Mouse (Mus musculus) heart, postnatal 14 days (tissue): ENCODE results near the gene Slc25a10. TPM values are rescaled to one million over a fixed set of nuclear protein-coding genes. Genes with fewer than 3 reads are reported as not detected.
A peak's percentile ranks its signal among the peaks of the same experiment; 100 is the strongest.
"Not testable (repeated sequence)": the region's sequence is repeated elsewhere in the genome, so short reads cannot be mapped to it uniquely, and the experiment has no call there.

Experiments
- DNase-seq, 2 experiments: peaks; one replicate each; pipeline ENCODE4 v3.0.0; 2021 to 2022
- intact Hi-C: fragments of 180-260 bp; cut with DNase I; formaldehyde crosslinking; loops from one replicate; pipeline ENCODE4 v1.15.1; 2025
- total RNA-seq, 2 experiments: library from RNA; stranded (reverse); gene quantifications; 2 replicates each; pipeline ENCODE4 v1.2.3; 2021

The Slc25a10 gene
- total RNA-seq, 2 experiments from 2014 or later, result 14.1 to 15.9 TPM

DNA sequence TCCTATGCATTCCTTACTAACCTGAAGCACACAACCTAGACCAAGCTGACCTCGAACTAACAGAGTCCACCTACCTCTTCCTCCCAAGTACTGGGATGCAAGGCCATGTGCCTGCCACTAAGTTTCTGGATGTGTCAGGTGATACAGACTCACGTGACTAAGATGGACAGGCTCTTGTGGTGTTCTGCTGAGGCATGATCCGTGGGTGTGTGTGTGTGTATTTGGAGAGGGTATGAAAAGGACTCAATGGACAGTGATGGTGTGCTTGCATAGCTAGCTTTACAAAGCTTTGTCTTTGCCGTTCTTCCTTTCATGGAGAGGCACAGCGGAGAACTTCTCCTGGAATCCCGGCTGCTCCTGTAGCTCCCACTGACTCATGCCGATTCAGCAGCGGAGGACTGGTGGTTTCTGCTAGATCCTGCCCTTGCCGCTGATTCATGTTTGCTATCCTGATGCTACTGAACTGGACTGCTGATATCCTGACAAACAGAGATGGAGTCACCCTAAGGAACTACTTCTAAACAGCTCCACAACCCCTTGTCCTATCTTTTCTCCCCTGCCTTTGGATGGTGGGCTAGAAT is 16.7 kb downstream of the Slc25a10 start:
- DNase-seq, result no peak
- intact Hi-C loops, result no loop called here

GRCm38 (mm10) chr11:120509940-120510339 is 18.3 kb downstream of the Slc25a10 start:
- intact Hi-C loops, result loop anchor here (2.0 to 10.0 kb wide), 3 partner anchors 19 to 265 kb away; partner anchors contain the start of genes Cenpx, Lrrc45 and Slc25a10
- no peak for DNase-seq

GRCm38 (mm10) chr11:120510375-120511030 is 18.9 kb downstream of the Slc25a10 start:
- intact Hi-C loops, result loop anchor here (2.0 to 10.0 kb wide), 3 partner anchors 20 to 264 kb away; partner anchors contain the start of genes Cenpx, Lrrc45 and Slc25a10
- no peak for DNase-seq

- intact Hi-C loops, result loop anchor here (5.0 to 10.0 kb wide), 2 partner anchors 199 to 262 kb away; partner anchors contain the start of genes Cenpx and Lrrc45
These were observed 21.3 kb downstream of the Slc25a10 start for GRCm38 (mm10) chr11:120512790-120513453.

GRCm38 (mm10) chr11:120514262-120514661 is 22.6 kb downstream of the Slc25a10 start:
- intact Hi-C loops, result loop anchor here (1.0 to 10.0 kb wide), 4 partner anchors 65 to 261 kb away; partner anchors contain the start of genes Cenpx and Lrrc45
- DNase-seq, result not testable (repeated sequence)

More at GRCm38 (mm10) chr11:120512790-120513453, 21.3 kb downstream of the Slc25a10 start:
- no peak for DNase-seq

- intact Hi-C loops, result loop anchor here (10.0 kb wide), 1 partner anchor 259 kb away; no protein-coding TSS in a partner anchor
- DNase-seq, result peak; percentile 88 to 96
These were observed 24.0 kb downstream of the Slc25a10 start for GRCm38 (mm10) chr11:120515611-120516010.

GRCm38 (mm10) chr11:120517147-120517546 is 25.5 kb downstream of the Slc25a10 start:
- intact Hi-C loops, result loop anchor here (10.0 kb wide), 1 partner anchor 258 kb away; no protein-coding TSS in a partner anchor
- no peak for DNase-seq

- intact Hi-C loops, result loop anchor here (10.0 kb wide), 1 partner anchor 257 kb away; no protein-coding TSS in a partner anchor
- DNase-seq, result peak; percentile 59 to 62
These were observed 26.4 kb downstream of the Slc25a10 start for GRCm38 (mm10) chr11:120518027-120518426.

DNA sequence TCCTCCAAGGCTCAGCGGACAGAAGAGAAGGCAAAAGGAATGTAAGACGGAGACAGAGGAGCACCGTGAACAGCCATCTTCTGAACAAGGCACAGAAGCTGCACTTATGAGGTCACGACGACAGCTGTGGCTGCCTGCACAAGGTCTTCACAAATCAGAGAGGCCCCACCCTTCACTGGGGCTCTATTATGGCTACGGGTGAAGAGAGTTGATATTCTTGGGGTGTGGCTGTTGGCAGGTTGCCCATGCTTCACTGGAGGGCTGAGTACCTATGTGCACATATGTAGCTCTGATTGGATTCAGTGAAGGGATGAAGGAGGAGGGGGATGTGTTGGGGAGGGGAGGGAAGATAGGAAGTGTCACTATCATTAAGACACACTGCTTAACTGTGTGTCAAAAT is 26.9 kb downstream of the Slc25a10 start:
- intact Hi-C loops, result loop anchor here (10.0 kb wide), 1 partner anchor 256 kb away; no protein-coding TSS in a partner anchor
- peak in 1 of 2 experiments; percentile 30 for DNase-seq

DNA sequence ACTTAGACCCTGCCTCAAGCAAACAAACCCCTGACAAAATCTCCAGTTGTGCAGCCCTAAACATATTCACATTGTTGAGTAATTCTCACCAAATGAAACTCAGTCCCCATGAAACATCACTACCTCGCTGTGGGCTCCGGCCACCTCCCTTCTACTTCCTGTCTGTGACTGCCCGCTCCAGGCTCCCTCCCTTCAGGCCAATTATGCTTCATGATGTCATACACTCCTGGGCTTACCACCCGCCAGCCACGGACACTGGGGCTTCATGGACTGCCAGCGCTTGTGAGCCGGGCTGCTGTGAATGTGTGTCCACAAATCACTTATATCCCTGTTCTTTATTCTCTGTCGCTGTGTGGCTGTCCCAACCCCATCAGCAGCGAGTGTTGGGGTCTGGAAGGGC is 28.1 kb downstream of the Slc25a10 start:
- intact Hi-C loops, result loop anchor here (2.0 to 10.0 kb wide), 2 partner anchors 29 to 255 kb away; partner anchors contain the start of gene Mcrip1
- DNase-seq, result peak; percentile 65 to 74

DNA sequence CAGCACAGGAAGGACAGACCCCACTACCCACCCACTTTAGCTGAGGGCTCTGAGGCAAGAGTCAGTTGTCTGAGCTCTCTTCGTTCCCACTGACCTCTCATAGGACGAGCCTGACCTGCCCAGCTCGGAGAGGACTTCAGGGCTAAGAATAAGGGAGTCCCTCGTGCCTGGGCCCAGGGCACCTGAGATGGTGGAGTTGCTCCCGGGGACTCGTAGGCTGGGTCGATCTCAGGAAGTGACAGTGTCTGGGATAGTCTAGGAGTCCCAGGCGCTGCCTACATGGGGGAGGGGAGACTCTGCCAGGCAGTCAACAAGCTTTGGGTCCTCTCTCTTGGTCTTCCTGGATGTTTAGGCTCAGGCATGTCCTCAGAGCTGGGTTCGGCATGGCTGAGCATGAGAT is 28.9 kb downstream of the Slc25a10 start:
- intact Hi-C loops, result loop anchor here (2.0 kb wide), 1 partner anchor 28 kb away; the partner anchor contains the start of gene Mcrip1
- DNase-seq, result no peak

GRCm38 (mm10) chr11:120520967-120521540 is 29.4 kb downstream of the Slc25a10 start:
- intact Hi-C loops, result loop anchor here (2.0 kb wide), 1 partner anchor 28 kb away; the partner anchor contains the start of gene Mcrip1
- peak; percentile 57 to 79 for DNase-seq

GRCm38 (mm10) chr11:120522581-120522980 is 30.9 kb downstream of the Slc25a10 start:
- DNase-seq, result no peak
- intact Hi-C loops, result no loop called here

DNA sequence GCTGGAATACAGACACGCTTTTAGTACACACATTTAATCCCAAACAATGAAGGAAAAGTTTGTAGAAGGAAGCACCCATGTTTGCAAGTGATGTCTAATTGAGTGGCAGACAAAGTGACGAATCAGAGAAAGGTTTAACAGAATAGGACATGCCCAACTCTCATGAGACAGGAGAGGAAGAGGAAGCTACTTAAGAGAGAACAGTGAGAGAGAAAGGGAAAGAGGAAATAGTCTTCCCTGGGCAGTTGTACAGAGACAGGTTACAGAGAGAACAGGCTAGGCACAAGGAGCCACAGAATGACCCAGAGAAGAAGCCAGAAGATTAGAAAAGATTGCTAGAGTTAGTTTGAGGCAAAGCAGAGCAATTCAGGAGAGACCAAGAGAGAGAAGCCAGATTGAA is 34.3 kb downstream of the Slc25a10 start:
- no peak for DNase-seq

DNA sequence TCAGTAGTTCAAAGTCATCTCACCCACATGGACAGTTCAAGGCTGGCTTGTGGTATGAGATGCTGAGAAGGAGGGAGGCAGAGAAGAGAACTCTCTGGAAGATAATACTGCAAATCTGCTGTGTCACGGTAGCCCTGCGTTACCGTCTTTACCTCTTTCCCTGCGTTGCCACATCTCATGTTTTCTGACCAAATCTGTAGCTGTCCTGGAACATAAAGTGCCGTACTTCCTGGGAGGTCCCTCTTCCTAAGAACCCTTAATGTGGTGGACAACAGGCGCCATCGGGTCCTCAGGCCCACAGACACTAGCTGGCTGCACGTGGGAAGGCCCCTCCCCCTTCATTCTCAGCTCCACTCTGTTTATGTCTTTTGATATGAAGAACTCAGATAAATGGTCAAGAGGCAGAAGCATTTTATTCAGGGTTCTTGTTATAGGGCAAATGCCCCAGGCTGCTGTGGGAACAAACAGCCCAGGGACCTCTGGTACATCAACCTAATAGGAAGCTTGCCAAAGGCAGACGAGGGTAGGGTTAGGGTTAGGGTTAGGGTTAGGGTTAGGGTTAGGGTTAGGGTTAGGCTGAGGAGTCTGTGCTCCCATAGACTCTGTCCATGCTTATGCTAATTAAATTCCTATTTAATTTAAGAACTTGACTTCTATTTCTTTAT is 36.2 kb downstream of the Slc25a10 start:
- DNase-seq, result no peak
- intact Hi-C loops, result no loop called here

More for the DNA sequence above, 34.3 kb downstream of the Slc25a10 start:
- intact Hi-C loops, result no loop called here

DNA sequence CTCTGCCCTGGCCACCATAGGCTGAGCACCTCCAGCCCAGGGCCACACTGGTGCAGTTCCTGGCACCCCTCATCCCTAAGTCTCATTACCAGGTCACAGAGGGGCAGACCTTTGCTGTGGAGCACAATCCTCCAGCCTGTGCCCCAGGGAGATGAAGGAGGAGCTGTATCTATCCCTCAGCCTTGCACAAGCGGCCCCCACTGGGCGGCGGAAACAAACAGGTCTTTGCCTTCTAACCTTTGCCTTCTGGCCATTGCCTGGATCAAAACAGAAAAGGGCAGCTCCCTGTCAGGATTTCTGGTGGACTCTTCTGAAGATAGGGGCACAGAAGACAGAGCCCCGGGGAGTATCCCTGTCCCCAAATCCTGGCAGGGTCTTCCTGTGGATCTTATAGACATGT is 37.3 kb downstream of the Slc25a10 start:
- no peak for DNase-seq
- intact Hi-C loops, result no loop called here

DNA sequence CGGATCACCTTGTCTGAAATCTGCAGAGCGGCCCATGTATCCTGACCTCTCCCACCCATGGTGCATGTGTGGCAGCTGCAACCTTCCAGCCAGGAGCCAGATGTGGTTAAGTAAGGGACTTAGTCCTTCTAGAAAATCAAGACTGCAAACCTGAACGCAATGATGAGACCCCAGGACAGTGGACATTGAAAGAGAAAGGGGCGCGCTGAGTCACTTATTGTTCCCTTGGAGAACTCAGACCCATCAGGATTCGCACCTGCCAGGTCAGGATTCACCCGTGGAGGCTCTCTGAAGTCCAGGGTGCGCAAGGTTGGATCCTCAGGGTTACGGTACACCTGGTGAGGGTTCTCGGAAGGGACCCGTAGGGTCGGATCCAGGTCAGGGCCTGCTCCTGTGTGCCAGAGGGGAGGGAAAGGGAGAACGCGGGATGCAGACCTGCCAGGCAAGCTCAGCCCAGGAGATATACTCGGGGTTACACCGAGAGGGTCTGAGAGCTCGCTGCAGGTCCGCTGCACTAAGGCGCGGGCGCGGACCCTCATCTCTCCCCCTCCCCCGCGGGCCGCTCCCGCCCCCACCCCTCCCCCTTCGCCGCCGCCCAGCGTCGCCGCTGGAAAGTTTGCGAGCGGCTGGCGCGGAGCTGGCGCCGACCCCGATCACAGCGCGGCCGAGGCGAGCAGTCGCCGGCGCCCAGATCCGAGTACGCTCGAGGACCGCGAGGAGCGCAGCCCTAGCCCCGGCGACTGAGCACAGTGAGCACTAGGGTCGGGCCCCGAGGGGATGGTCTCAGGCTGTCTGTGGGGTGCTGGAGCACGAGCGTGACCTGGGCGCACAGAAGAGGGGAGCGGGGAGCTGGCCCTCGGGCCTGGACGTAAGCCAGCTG is 38.7 kb downstream of the Slc25a10 start, which contains the start of gene Gcgr:
Gcgr (plus strand) TSS at position 615 of the 880 bp plus-strand sequence.
- intact Hi-C loops, result no loop called here
- DNase-seq, result peak; percentile 34 to 47

DNA sequence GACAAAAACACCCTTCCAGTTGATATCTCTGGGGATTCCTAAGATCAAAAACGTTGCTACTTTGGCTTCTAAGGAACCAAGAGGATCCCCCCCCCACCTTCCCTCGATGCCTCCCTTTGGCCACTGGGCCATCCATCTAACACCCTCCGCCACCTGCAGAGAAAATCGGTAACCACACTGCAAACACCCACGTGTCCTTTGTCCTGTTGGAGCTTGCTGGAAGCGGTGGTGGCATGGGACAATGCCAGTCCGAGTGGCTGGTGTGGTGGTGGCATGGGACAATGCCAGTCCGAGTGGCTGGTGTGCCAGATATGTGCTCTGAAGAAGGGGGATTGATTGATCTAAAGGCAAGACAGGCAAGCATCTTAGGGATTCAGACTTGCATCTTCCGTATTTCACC is 40.0 kb downstream of the Slc25a10 start:
- intact Hi-C loops, result no loop called here
- DNase-seq, result no peak

- DNase-seq, result no peak
These were observed 42.5 kb downstream of the Slc25a10 start for GRCm38 (mm10) chr11:120534093-120534492.

More at GRCm38 (mm10) chr11:120534093-120534492, 42.5 kb downstream of the Slc25a10 start:
- intact Hi-C loops, result no loop called here
